Mouse (Mus musculus) ES-E14 (cell line): ENCODE data around the gene Uqcc1. TPM values are rescaled to one million over a fixed set of nuclear protein-coding genes. Genes with fewer than 3 reads are reported as not detected.

Experiments used
- DNase-seq: peaks from one replicate; pipeline ENCODE4 v3.0.0-alpha.2; 2013; ENCODE audit warnings: low read depth, low spot score
- H3K27ac ChIP-seq: 2 replicates; pipeline ENCODE4 v1.5.1; 2012; ENCODE audit warnings: low read depth, mild to moderate bottlenecking, low read length, moderate library complexity, mixed read lengths; ENCODE audit not compliant: poor library complexity, insufficient read depth, severe bottlenecking
- H3K36me3 ChIP-seq: 2 replicates; pipeline ENCODE4 v1.6.1; 2012; ENCODE audit warnings: mild to moderate bottlenecking, low read length, moderate library complexity, mixed read lengths; ENCODE audit not compliant: control insufficient read depth, poor library complexity, insufficient read depth, severe bottlenecking
- H3K4me1 ChIP-seq, 2 experiments: fragments of 150-350 bp in 1 of 2; sonication (generic) in 1 of 2; 2 replicates each; pipeline ENCODE4 v1.6.1; 2012; ENCODE audit warnings: low read length in 2 of 2, mild to moderate bottlenecking in 1 of 2, mixed read lengths in 1 of 2; ENCODE audit not compliant: control insufficient read depth in 2 of 2, insufficient read depth in 2 of 2, poor library complexity in 1 of 2
- H3K4me3 ChIP-seq, 2 experiments: fragments of 150-350 bp in 1 of 2; sonication (generic) in 1 of 2; 2 replicates each; pipeline ENCODE4 v1.5.1; 2012; ENCODE audit warnings: low read length in 2 of 2, low read depth in 1 of 2, mild to moderate bottlenecking in 1 of 2, mixed read lengths in 1 of 2; ENCODE audit not compliant: insufficient read depth in 1 of 2, poor library complexity in 1 of 2, severe bottlenecking in 1 of 2
- H3K9ac ChIP-seq: 2 replicates; pipeline ENCODE4 v1.6.1; 2012; ENCODE audit warnings: low read depth, mild to moderate bottlenecking, low read length, mixed read lengths; ENCODE audit not compliant: poor library complexity, insufficient read depth, severe bottlenecking
- H3K9me3 ChIP-seq: fragments of 150-350 bp; sonication (generic); 2 replicates; pipeline ENCODE4 v1.6.1; 2012; ENCODE audit warnings: low read depth, mild to moderate bottlenecking, low read length; ENCODE audit not compliant: control insufficient read depth, insufficient read depth
- CHD2 ChIP-seq: IDR thresholded peaks from 2 replicates; pipeline ENCODE4 v1.6.1; 2014; ENCODE audit warnings: mild to moderate bottlenecking, low read depth, low read length, inconsistent platforms
- HCFC1 ChIP-seq: IDR thresholded peaks from 2 replicates; pipeline ENCODE4 v1.6.1; 2012; ENCODE audit warnings: low read length, inconsistent platforms, borderline replicate concordance; ENCODE audit not compliant: insufficient read depth
- MAFK ChIP-seq: IDR thresholded peaks from 2 replicates; pipeline ENCODE4 v1.6.1; 2014; ENCODE audit warnings: mild to moderate bottlenecking, low read depth, low read length, inconsistent platforms; ENCODE audit not compliant: insufficient read depth
- ZC3H11A ChIP-seq: IDR thresholded peaks from 2 replicates; pipeline ENCODE4 v1.6.1; 2012; ENCODE audit warnings: low read depth, mild to moderate bottlenecking, inconsistent platforms, low read length, borderline replicate concordance
- ZNF384 ChIP-seq: IDR thresholded peaks from 2 replicates; pipeline ENCODE4 v1.6.1; 2012; ENCODE audit warnings: low read depth, low read length, inconsistent platforms
- in situ Hi-C, 2 experiments: fragments of 600-800 bp; cut with MboI; formaldehyde crosslinking; loops; one replicate each; pipeline ENCODE4 v1.15.1; 2025; ENCODE audit warnings: low sequenced_read_pairs in 2 of 2, inconsistent platforms in 1 of 2; ENCODE audit not compliant: unreplicated experiment in 2 of 2
- total RNA-seq: library from RNA; depleted of rRNA; stranded (reverse); fragments of 300-350 nt; gene quantifications from 2 replicates; pipeline ENCODE4 v1.2.3, GENCODE M21; 2012

The Uqcc1 gene
- total RNA-seq, 1 experiment = 61.7 TPM

DNA sequence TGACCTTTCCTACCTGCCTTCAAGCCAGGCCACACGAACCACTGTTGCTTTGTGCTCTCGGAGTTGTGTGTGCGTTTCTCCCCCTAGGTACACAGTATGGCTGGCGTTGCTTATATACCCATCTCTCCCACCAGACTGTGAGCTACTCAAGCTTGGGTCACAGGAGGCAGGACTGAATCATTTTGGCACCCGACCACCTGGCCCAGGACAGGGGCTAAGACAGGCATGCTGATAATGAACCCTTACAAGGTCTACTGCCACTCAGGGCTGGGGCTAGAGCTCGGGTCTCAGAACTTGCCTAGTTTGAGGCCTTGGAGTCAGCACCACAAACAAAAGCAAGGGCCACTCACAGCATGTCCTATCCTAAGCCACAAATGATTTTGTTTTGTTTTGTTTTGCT is 68.5 kb downstream of the Uqcc1 start:
- Histone ChIP-seq H3K27ac (no peak overlapping the region), H3K9me3 (no peaks in the 10 kb centered on the region), H3K9ac (no peak overlapping the region), H3K36me3 (peaks cover 25% of the 10 kb centered on the region), H3K4me1 (no peaks in the 10 kb centered on the region; a peak in 1 of 4 replicates), H3K4me3 (no peak overlapping the region)
- no peak for DNase-seq
- no peak for TF ChIP-seq HCFC1
- no peak for TF ChIP-seq ZC3H11A
- TF ChIP-seq ZNF384 = no peak
- TF ChIP-seq CHD2 = no peak
- no peak for TF ChIP-seq MAFK
- in situ Hi-C loops = no loop called here

DNA sequence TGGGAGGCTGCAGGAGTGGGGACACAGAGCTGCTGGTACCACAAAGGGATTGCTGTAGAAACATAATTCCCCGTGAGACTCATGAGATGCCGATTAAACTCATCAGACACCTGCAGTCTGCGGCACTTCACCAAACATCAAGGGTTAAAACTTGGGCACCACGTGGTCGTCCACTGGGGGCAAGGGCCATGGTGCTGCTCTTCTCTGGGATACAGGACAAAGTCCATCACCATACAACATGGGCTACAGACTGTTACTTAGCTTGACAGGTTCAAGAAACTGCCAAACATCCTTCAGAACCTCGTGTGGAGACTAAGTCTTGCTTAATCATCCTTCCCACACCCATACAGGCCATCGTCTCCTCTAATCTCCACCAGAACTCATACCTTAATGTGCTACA is 70.0 kb downstream of the Uqcc1 start:
- Histone ChIP-seq H3K9ac (no peak overlapping the region), H3K4me3 (no peak overlapping the region), H3K4me1 (no peaks in the 10 kb centered on the region; a peak in 1 of 4 replicates), H3K36me3 (peaks cover 25% of the 10 kb centered on the region), H3K27ac (no peak overlapping the region), H3K9me3 (no peaks in the 10 kb centered on the region)
- in situ Hi-C loops = no loop called here
- TF ChIP-seq ZC3H11A (no peak), HCFC1 (no peak)
- DNase-seq = no peak

DNA sequence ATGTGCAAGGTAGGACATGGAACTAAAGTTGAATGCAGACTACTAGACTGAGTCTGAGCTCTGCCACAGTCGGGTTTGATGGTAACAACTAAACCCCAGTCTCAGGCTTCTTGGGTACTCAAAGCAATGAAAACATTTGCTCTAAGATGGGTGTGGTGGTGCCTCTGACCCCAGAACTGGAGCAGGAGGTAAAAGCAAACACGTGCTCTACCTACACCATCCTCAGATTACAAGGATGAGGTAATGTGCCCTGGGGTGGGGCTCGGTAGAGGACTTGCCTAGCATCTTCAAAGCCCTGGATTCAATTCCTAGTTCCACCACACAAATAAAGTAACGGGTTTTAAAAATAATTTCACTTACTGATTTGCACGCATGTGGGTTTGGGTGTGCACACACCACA is 77.6 kb downstream of the Uqcc1 start:
- in situ Hi-C loops = no loop called here
- H3K4me3 ChIP-seq = no peak overlapping the region
- no peaks in the 10 kb centered on the region for H3K9me3 ChIP-seq
- TF ChIP-seq MAFK (no peak), ZC3H11A (no peak), CHD2 (no peak), HCFC1 (no peak), ZNF384 (no peak)
- no peak overlapping the region for H3K27ac ChIP-seq
- H3K36me3 ChIP-seq = peaks cover 26% of the 10 kb centered on the region
- no peak overlapping the region for H3K9ac ChIP-seq
- no peak for DNase-seq
- H3K4me1 ChIP-seq = peaks cover 0 to 6% of the 10 kb centered on the region in 2 experiments; a peak in 2 of 4 replicates

DNA sequence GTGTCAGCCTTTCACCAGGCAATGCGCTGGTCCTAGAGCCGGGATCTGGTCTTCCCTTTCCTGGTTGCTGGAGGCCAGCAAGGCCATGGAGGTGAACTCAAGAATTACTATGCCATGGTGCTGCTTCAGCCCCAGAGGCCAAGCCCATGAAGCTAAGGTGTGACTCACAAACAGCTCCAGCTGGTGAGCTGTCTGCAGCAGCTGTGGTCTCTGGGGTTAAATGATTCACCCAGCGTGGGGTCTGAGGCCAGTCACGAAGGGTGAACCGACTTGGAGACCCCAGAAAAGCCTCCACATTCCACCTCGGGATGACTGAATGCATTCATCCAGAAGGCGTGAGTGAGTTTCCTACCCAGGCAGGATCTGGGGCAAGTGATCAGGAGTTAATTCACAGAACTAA is 80.0 kb downstream of the Uqcc1 start:
- Histone ChIP-seq H3K4me3 (no peak overlapping the region), H3K4me1 (peaks cover 0 to 6% of the 10 kb centered on the region in 2 experiments; a peak in 2 of 4 replicates), H3K36me3 (peaks cover 31% of the 10 kb centered on the region), H3K9ac (no peak overlapping the region), H3K27ac (no peak overlapping the region), H3K9me3 (no peaks in the 10 kb centered on the region)
- no peak for DNase-seq
- in situ Hi-C loops = no loop called here
- no peak for TF ChIP-seq ZC3H11A
- TF ChIP-seq MAFK = no peak
- TF ChIP-seq CHD2 = no peak
- TF ChIP-seq HCFC1 = no peak
- no peak for TF ChIP-seq ZNF384

DNA sequence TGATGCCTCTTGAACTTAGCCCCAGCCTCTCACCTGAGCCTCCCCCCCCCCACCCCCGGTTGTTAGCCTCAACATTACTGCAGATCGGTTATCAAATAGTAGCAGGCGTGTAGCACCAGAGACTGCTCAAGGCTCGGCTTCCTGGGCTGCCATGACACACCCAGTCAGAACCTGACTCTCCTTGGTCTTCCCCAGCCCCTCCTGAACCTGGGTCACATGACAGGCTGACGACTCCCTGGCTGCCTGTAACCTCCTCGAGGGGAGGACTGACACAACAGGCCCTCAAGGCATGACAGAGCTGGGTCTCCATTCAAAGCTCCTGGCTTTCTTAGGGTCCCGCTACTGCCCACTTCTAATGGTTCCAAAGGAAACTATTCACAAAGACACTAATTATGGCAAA is 80.6 kb downstream of the Uqcc1 start:
- Histone ChIP-seq H3K27ac (no peak overlapping the region), H3K36me3 (peaks cover 31% of the 10 kb centered on the region), H3K4me3 (no peak overlapping the region), H3K9me3 (no peaks in the 10 kb centered on the region), H3K4me1 (peaks cover 0 to 6% of the 10 kb centered on the region in 2 experiments; a peak in 2 of 4 replicates), H3K9ac (no peak overlapping the region)
- in situ Hi-C loops = no loop called here
- no peak for TF ChIP-seq MAFK
- no peak for TF ChIP-seq HCFC1
- TF ChIP-seq ZNF384 = no peak
- DNase-seq = no peak
